Mouse (Mus musculus) embryonic facial prominence, embryonic 11.5 days (tissue): ENCODE data around the gene Adh1. TPM values are rescaled to one million over a fixed set of nuclear protein-coding genes. Genes with fewer than 3 reads are reported as not detected.

ENCODE experiments used
- ATAC-seq: fragments of 200-750 bp; cut with Nextera tagmentation; replicated peaks from 2 replicates; pipeline ENCODE4 v1.8.0; 2017; ENCODE audit warnings: low read depth; ENCODE audit not compliant: insufficient number of reproducible peaks, low FRiP score, low TSS enrichment
- DNase-seq: peaks from one replicate; pipeline ENCODE4 v3.0.0-alpha.2; 2015; ENCODE audit warnings: low spot score
- H3K27ac ChIP-seq: fragments of 300-500 bp; sonication (generic); replicated peaks from 2 replicates; pipeline ENCODE4 v1.5.1; 2014; ENCODE audit warnings: mild to moderate bottlenecking, low read depth, low read length, control low read depth
- H3K27me3 ChIP-seq: fragments of 300-500 bp; sonication (generic); 2 replicates; pipeline ENCODE4 v1.6.1; 2014; ENCODE audit warnings: mild to moderate bottlenecking, low read length, moderate library complexity, mixed read lengths; ENCODE audit not compliant: control insufficient read depth, insufficient read depth
- H3K36me3 ChIP-seq: fragments of 300-500 bp; sonication (generic); replicated peaks from 2 replicates; pipeline ENCODE4 v1.6.1; 2014; ENCODE audit warnings: low read depth, mild to moderate bottlenecking, low read length, moderate library complexity, mixed read lengths; ENCODE audit not compliant: control insufficient read depth, insufficient read depth
- H3K4me1 ChIP-seq: fragments of 300-500 bp; sonication (generic); 2 replicates; pipeline ENCODE4 v1.6.1; 2014; ENCODE audit warnings: low read length, mixed read lengths; ENCODE audit not compliant: control insufficient read depth, insufficient read depth
- H3K4me2 ChIP-seq: fragments of 300-500 bp; sonication (generic); 2 replicates; pipeline ENCODE4 v1.6.1; 2014; ENCODE audit warnings: low read depth, mild to moderate bottlenecking, control low read depth, low read length, moderate library complexity
- H3K4me3 ChIP-seq: fragments of 300-500 bp; sonication (generic); 2 replicates; pipeline ENCODE4 v1.5.1; 2014; ENCODE audit warnings: low read depth, low read length, control low read depth
- H3K9ac ChIP-seq: fragments of 300-500 bp; sonication (generic); replicated peaks from 2 replicates; pipeline ENCODE4 v1.6.1; 2014; ENCODE audit warnings: mild to moderate bottlenecking, control low read depth, low read length
- H3K9me3 ChIP-seq: fragments of 300-500 bp; sonication (generic); replicated peaks from 2 replicates; pipeline ENCODE4 v1.6.1; 2016; ENCODE audit warnings: mild to moderate bottlenecking, low read length, inconsistent platforms, mixed read lengths; ENCODE audit not compliant: control insufficient read depth
- WGBS: fragments of 180-500 bp; shearing (Covaris S2); extraction: QIAGEN DNeasy Blood & Tissue Kit; methylation state at CpG from one replicate; pipeline ENCODE4 v1.1.7; 2014; 5-methylcytosine and 5-hydroxymethylcytosine counted together
- polyA plus RNA-seq: library from polyadenylated mRNA; unstranded; fragments of >200 nt; fragmentation: Nextera tagmentation; extraction: Ambion mirVana; gene quantifications from 2 replicates; pipeline ENCODE4 v1.2.1, GENCODE M21; 2014

The Adh1 gene
- polyA plus RNA-seq, 1 experiment from 2014 or later, result not detected

DNA sequence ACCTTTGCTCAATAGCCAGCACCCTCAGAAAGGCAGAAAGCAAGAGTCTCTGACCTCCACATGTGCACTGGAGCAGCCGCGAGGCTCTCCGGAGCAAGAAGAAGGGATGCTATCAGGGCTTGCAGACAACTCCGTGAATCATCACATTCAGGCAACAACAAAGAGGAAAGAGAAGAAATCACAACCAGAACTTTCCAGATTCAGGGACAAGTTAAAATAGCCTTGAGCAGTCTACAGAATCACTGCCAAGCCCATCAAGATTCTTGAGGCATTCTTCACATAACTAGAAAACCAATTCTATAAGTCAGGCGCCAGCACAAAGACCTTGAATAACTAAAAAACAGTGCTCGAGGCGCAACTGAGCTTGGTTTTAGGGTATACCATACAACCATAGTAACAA lies 12.3 kb downstream of the Adh1 start:
- 86% methylated on average over 7 of the region's 7 CpGs for WGBS
- Histone ChIP-seq H3K9ac (no peak overlapping the region), H3K4me1 (no peaks in the 10 kb centered on the region), H3K27me3 (no peaks in the 10 kb centered on the region), H3K36me3 (no peaks in the 10 kb centered on the region), H3K4me3 (no peak overlapping the region), H3K4me2 (no peak overlapping the region), H3K27ac (no peak overlapping the region), H3K9me3 (no peaks in the 10 kb centered on the region)
- DNase-seq, result no peak
- no peak for ATAC-seq

DNA sequence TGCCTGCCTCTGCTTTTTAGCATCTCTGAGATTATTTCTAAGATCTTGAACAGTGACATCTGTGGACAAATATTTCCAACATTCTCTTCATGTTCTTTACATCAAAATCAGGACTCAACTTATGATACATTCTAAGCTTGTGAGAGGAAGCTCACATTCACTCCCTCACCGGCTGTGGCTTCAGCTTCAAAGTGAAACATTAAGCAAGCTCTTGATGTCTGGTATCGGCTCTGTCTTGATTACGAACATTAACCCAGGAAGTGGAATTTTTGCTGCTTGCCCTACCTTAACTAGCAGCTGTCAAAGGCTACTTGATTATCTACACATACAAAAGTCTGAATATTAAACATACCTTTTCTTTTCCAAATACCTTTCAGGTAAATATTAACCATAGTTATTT lies 14.3 kb downstream of the Adh1 start:
- 81% methylated on average over 3 of the region's 3 CpGs for WGBS
- no peak overlapping the region for H3K4me3 ChIP-seq
- DNase-seq (no peak), ATAC-seq (no peak)
- H3K9me3 ChIP-seq, result no peaks in the 10 kb centered on the region
- no peaks in the 10 kb centered on the region for H3K4me1 ChIP-seq
- H3K4me2 ChIP-seq, result no peak overlapping the region
- no peaks in the 10 kb centered on the region for H3K36me3 ChIP-seq
- no peaks in the 10 kb centered on the region for H3K27me3 ChIP-seq
- H3K9ac ChIP-seq, result no peak overlapping the region
- no peak overlapping the region for H3K27ac ChIP-seq

DNA sequence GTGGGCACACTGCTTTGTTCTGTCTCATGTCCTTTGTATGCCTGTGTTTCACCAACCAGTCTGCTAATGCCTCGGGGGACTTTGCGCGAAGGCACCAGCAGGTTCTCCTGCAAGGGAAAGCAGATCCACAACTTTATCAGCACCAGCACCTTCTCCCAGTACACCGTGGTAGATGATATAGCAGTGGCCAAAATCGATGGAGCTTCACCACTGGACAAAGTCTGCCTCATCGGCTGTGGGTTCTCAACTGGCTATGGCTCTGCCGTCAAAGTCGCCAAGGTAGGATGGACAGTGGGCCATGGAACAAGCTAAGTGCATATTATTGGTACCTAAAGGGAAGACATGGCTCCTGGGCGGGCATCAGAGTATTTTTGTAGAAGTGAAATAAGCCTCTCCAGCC lies 21.8 kb downstream of the Adh1 start:
- H3K4me3 ChIP-seq, result no peak overlapping the region
- no peak for DNase-seq
- no peak for ATAC-seq
- H3K36me3 ChIP-seq, result no peaks in the 10 kb centered on the region
- WGBS, result 87% methylated on average over 9 of the region's 9 CpGs
- H3K9ac ChIP-seq, result no peak overlapping the region
- H3K4me2 ChIP-seq, result no peak overlapping the region
- no peak overlapping the region for H3K27ac ChIP-seq
- no peaks in the 10 kb centered on the region for H3K9me3 ChIP-seq
- H3K4me1 ChIP-seq, result no peaks in the 10 kb centered on the region
- no peaks in the 10 kb centered on the region for H3K27me3 ChIP-seq

DNA sequence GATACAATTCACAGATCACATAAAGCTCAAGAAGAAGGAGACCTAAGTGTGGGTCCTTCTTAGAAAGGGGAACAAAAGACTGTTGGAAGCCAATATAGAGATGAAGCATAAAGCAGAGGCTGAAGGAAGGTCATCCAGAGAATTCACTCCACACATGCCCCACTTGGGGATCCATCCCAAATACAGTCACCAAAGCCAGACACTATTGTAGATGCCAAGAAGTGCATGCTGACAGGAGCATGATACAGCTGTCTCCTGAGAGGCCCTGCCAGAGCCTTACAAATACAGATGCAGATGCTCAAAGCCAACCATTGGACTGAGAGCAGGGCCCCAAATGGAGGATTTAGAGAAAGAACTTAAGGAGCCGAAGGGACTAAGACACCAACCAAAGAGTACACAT lies 23.0 kb downstream of the Adh1 start:
- ATAC-seq (no peak), DNase-seq (no peak)
- H3K27me3 ChIP-seq, result no peaks in the 10 kb centered on the region
- H3K4me3 ChIP-seq, result no peak overlapping the region
- H3K9ac ChIP-seq, result no peak overlapping the region
- H3K4me1 ChIP-seq, result no peaks in the 10 kb centered on the region
- H3K27ac ChIP-seq, result no peak overlapping the region
- H3K4me2 ChIP-seq, result no peak overlapping the region
- no peaks in the 10 kb centered on the region for H3K9me3 ChIP-seq
- 96% methylated on average over 1 of the region's 1 CpGs for WGBS
- H3K36me3 ChIP-seq, result no peaks in the 10 kb centered on the region

DNA sequence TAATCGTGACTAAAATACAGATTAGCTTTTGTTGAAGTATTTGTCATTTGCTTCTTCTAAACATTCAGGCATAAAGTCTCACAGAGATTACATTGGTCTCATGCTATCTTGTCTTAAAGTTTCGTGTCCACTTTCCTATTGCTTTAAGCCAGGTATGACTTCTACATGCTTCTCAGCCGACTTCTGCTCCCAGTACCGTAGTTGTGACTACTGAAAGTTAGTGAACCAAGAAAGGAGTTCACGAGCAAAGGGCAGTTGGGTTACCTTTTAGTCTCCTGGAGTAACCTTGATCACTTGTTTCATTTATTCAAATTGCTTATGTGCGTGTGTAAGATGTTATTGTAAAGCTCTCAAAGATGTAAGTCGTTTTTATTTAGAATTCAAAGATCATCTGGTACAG lies 25.2 kb downstream of the Adh1 start:
- ATAC-seq (no peak), DNase-seq (no peak)
- WGBS, result 89% methylated on average over 7 of the region's 7 CpGs
- no peaks in the 10 kb centered on the region for H3K27me3 ChIP-seq
- H3K4me2 ChIP-seq, result no peak overlapping the region
- no peak overlapping the region for H3K4me3 ChIP-seq
- H3K27ac ChIP-seq, result no peak overlapping the region
- no peaks in the 10 kb centered on the region for H3K9me3 ChIP-seq
- no peaks in the 10 kb centered on the region for H3K4me1 ChIP-seq
- no peak overlapping the region for H3K9ac ChIP-seq
- H3K36me3 ChIP-seq, result no peaks in the 10 kb centered on the region

DNA sequence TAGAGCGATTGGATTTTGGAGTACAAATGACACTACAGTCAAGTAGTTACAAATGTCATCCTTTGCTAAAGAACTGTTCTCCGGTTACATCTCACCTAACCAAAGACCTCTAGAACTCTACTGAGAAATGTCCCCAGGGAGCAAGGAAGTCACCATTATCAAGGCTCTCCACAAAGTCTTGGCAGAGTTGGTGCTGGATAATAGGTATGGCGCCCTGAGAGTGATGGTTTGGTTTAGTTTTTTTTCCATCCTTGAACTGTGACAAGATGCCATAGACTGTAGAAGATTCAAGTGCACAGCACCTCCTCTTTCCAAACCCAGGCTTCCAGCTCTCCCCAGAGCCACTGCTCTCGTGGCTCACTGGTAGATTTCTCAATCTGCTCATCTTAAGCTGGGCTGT lies 26.9 kb downstream of the Adh1 start:
- H3K9ac ChIP-seq, result no peak overlapping the region

DNA sequence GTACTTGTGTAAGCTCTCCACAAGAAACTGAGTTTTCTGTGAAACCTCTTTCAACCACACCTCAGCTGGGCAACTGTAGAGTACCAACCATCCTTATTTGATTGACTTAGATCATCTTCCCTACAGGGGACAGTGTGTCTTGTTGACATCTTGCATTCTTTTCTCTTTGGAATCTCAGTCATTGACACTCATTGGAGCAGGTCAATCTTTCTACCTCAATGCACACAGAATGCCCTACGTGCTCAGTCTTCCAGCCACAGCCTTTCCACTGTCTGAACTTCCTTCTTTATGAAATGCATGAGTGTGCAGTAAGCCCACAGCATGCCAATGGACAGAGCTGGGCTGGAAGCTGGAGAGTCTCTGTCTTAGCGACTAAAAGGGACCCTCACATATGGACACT lies 29.9 kb downstream of the Adh1 start:
- H3K9me3 ChIP-seq, result no peaks in the 10 kb centered on the region
- ATAC-seq (no peak), DNase-seq (no peak)
- H3K4me2 ChIP-seq, result no peak overlapping the region
- no peak overlapping the region for H3K9ac ChIP-seq
- H3K4me3 ChIP-seq, result no peak overlapping the region
- no peaks in the 10 kb centered on the region for H3K27me3 ChIP-seq
- no peak overlapping the region for H3K27ac ChIP-seq
- no peaks in the 10 kb centered on the region for H3K4me1 ChIP-seq
- WGBS, result 76% methylated on average over 2 of the region's 2 CpGs
- no peaks in the 10 kb centered on the region for H3K36me3 ChIP-seq

More for the DNA sequence above, 26.9 kb downstream of the Adh1 start:
- no peak overlapping the region for H3K4me3 ChIP-seq
- no peaks in the 10 kb centered on the region for H3K9me3 ChIP-seq
- no peak for ATAC-seq
- no peaks in the 10 kb centered on the region for H3K4me1 ChIP-seq
- H3K27me3 ChIP-seq, result no peaks in the 10 kb centered on the region
- H3K4me2 ChIP-seq, result no peak overlapping the region
- H3K36me3 ChIP-seq, result no peaks in the 10 kb centered on the region
- H3K27ac ChIP-seq, result no peak overlapping the region
- WGBS, result 87% methylated on average over 4 of the region's 4 CpGs
- DNase-seq, result no peak

DNA sequence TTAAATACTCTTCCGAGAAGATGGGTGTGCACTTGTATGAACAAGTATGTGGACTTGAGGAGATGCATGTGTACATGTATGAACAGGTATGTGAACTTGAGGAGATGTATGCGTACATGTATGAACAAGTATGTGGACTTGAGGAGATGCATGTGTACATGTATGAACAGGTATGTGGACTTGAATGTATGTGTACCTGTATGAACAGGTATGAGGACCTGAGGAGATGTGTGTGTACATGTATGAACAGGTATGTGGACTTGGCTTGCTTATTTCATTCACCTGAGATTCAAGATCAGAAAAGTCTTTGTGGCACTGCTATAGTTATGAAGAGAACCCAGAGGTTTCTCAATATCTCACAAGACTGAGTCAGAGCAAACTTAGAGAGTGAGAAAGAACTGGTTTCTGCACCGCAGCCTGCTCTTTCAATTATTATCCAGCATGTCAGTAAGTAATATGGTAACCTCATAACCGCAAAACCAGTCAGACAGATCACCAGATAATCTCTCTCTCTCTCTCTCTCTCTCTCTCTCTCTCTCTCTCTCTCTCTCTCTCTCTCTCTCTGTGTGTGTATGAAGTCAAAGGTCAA lies 30.8 kb downstream of the Adh1 start:
- no peaks in the 10 kb centered on the region for H3K27me3 ChIP-seq
- no peaks in the 10 kb centered on the region for H3K9me3 ChIP-seq
- H3K4me3 ChIP-seq, result no peak overlapping the region
- H3K36me3 ChIP-seq, result no peaks in the 10 kb centered on the region
- WGBS, result 93% methylated on average over 4 of the region's 4 CpGs
- H3K4me1 ChIP-seq, result no peaks in the 10 kb centered on the region
- no peak overlapping the region for H3K27ac ChIP-seq
- no peak for DNase-seq
- no peak for ATAC-seq
- H3K4me2 ChIP-seq, result no peak overlapping the region
- H3K9ac ChIP-seq, result no peak overlapping the region
